Mouse (Mus musculus): ENCODE data around the gene AY074887. TPM values are rescaled to one million over a fixed set of nuclear protein-coding genes. Genes with fewer than 3 reads are reported as not detected.

AY074887 gene
- polyA plus RNA-seq, 2 experiments from 2014 or later = not detected

DNA sequence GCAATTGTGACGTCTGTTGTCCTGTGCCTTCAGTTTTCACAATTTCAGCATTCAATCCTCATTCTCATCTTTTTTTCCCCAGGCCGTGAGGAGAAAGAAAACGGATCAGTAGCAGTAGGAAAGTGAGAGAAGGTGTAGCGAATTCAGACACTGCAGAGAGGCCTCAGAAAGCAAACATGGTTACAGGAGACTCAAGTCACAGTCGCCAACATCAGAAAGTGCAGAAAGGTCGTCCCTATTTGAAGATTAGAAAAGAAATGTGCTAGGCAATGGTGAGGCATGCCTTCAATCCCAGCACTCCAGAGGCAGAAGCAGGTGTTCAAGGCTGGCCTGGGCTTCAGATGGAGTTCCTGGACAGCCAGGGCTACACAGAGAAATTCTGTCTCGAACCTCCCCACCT, 35.2 kb downstream of the AY074887 start:
- no peak for ATAC-seq

DNA sequence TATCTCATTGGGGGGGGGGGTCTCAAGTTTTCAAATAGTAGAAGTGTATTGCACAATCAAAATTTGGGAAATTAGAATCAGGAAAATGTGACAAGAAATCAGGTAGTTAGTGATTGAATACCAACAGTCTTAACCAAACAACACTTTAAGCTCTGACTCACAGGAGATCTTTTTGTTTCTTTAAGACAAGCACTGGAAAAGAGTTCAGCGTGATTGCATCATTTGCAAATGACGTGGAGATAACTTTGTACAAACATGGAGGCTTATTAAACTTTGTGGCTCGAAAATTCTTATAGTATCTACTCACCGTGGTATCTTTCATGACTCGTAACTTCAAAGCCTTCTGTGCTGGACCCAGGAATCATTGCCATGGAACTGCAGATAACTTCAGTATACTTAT, 41.4 kb downstream of the AY074887 start:
- no peak for ATAC-seq

Other genes starting within 250 kb of the AY074887 start
- gene Wdr61, start 216.5 kb downstream of the AY074887 start, polyA plus RNA-seq (2017; shearing (Covaris generic)) = 100 to 1,000 TPM; 123 to 134 TPM
- gene Crabp1, start 186.2 kb downstream of the AY074887 start, polyA plus RNA-seq (2017; shearing (Covaris generic)) = not detected
- gene Ireb2, start 87.2 kb downstream of the AY074887 start, polyA plus RNA-seq (2017; shearing (Covaris generic)) = 10 to 100 TPM; 20.4 to 22.8 TPM
- under 1 TPM; 0.34 to 0.60 TPM for gene Hykk, start 33.7 kb downstream of the AY074887 start, polyA plus RNA-seq (2017; shearing (Covaris generic))
- 100 to 1,000 TPM; 298 to 320 TPM for gene Psma4, start 208 bp downstream of the AY074887 start, polyA plus RNA-seq (2017; shearing (Covaris generic))
- gene Chrna5, start 29.9 kb upstream of the AY074887 start, polyA plus RNA-seq (2017; shearing (Covaris generic)) = not detected
- gene Chrna3, start 75.6 kb upstream of the AY074887 start, polyA plus RNA-seq (2017; shearing (Covaris generic)) = not detected
- gene Chrnb4, start 97.8 kb upstream of the AY074887 start, polyA plus RNA-seq (2017; shearing (Covaris generic)) = not detected
- gene Ube2q2, start 197.9 kb upstream of the AY074887 start, polyA plus RNA-seq (2017; shearing (Covaris generic)) = 10 to 100 TPM in 1 of 2 experiments, 1 to 10 TPM in 1; 9.3 to 13.0 TPM